Mouse (Mus musculus): ENCODE measurements around the gene Dennd4c.

Dennd4c gene

GRCm38 (mm10) chr4:86748336-86749291 is at the start of gene Dennd4c:
TSS of gene Dennd4c (plus strand) at chr4:86748555.
- DNase-seq (ENCODE audit: low spot score), result peak; percentile 96

DNA sequence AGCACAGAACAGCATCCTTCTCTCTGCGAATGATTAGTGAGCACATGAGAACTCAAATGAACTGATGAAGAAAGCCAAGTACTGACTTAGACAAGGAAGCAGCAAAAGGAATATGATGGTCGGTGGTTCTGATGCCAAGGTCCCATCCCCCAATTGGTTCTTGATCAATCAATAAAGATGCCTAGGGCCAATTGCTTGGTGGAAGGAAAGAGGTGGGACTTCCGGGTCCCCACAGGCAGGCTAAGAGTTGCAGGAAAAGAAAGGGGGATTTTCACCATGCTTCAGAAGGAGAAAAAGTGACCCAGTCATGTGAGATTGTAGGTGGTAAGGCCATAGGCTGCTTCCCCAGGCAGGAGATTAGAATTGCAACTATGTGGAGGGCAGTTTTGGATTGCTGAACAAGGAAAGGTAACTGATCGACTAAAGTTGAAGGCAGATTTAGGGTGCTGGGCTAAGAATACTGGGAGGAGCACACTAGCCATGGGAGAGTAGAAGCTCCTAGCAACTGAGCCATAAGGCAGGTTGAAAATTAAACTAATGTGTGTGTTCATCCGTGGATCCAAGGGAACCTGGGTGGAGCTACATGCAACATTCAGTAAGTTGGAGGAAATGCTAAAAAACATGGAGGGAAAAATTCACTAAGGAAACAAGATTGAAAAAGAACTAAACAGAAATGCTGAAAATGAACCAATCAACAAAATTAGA is 49.0 kb upstream of the Dennd4c start:
- DNase-seq (ENCODE audit: low spot score), result no peak

GRCm38 (mm10) chr4:86708801-86709200 is 39.6 kb upstream of the Dennd4c start:
- no peak for DNase-seq (ENCODE audit: low spot score)

- no peak for DNase-seq (ENCODE audit: low spot score)
Observed at GRCm38 (mm10) chr4:86710034-86710650, 38.2 kb upstream of the Dennd4c start.

DNA sequence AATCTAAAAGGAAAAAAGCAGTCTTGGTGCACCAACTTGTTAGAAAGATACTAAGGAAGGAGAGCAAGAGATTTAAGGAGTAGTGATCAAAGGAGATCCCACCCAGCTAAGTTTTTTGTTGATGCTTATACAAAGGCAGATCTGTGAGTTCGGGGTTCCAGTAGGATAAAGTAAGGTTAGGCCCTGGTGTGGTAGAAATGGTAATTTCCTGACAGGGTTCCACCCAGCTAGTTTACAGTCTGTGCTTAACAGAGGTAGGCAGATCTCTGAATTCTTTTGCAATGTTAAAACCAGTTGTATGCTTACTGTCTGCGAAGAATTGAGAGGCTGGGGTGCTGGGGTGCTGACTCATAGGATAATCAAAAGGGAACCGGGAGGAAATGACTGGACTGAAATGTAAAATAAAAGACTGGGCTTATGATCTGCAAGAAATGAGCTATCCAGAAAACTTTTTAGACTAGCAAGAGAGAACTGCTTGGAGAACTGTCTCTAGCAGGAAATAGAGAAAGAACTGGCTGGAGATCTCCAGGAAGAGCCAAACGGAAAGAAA is 37.6 kb upstream of the Dennd4c start:
- no peak for DNase-seq (ENCODE audit: low spot score)

DNA sequence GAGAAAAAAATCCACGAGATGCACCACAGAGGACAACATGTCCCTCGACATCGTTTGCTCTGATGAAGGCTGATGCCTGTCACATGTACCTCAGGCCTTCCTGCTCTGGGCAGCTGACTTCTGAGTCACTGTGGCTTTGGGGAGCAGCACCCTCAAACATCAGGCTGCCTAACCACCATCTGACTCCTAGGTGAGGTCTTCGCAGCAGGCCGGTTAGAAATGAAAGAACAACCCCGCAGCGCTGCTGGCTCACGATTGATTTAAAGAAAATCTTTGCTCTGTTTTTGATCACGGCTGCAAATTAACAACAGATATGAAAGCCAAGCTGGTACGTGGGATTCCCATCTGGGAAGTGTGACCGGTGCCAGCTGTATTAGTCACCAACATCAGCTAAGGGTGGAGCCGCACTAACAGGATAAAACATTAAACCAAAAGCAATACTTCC is 35.6 kb upstream of the Dennd4c start:
- no peak for DNase-seq (ENCODE audit: low spot score)

DNA sequence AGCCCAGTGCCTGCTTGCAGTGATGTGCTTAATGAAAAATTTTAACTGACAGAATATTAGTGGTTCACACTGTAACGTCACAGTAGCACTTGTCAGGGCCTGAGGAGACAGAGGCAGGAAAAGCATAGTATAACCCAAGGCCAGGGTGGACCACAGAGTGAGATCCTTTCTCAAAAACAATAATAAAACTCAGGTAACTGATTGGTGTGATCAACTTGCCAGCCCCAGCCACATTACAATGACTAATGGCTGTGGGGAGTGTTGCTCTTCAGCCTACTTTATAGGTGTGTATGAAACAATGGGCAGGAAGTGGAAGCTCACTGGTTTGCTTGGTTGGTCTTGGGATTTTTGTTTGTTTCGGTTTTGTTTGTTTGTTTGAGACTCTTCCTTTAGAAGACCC is 34.8 kb upstream of the Dennd4c start:
- no peak for DNase-seq (ENCODE audit: low spot score)

DNA sequence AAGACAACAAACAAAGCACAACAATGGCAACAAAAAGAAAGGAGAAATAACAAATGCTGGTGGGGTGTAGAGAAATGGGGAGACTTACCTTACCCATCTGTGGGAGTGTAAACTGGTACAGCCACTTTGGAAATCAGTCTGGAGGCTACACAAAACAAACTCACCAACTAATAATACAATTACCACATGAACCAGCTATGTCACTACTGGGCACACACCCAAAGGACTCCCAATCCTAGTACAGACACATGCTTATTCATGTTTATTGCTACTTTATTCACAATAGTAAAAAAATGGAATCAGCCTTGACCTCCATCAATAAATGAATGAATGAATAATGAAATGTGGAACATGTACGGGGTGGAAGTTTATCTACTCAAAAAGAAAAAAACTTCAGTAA is 33.0 kb upstream of the Dennd4c start:
- no peak for DNase-seq (ENCODE audit: low spot score)

GRCm38 (mm10) chr4:86717176-86717575 is 31.2 kb upstream of the Dennd4c start:
- no peak for DNase-seq (ENCODE audit: low spot score)

DNA sequence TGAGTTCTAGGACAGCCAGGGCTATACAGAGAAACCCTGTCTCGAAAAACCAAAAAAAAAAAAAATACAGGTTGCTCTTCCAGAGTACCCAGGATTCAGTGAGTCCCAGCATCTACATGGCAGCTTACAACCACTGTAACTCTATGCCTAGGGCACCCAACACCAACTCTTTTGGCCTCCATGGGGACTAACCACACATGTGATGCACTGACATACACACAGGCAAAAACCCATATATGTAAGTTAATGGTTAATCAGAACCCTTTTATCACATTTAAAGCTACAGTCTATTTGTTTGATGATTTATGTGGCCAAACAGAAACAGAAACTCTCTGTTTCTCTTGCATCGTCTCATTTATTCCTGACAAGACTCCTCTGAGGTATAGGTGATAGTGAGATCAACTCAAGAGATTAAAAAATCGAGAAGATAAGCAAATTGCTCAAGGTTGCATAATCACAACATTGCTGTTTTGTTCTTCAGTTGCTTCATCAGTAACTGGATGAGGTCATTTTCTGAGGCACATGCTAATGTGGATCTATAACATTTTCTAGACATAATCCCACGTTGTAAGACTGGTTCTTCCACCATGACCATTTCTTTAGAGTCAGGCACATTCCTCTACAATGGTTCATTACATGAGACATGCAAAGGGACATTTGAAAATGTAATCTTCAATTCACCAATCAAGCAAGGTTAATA is 29.3 kb upstream of the Dennd4c start:
- no peak for DNase-seq (ENCODE audit: low spot score)

GRCm38 (mm10) chr4:86721856-86722358 is 26.4 kb upstream of the Dennd4c start:
- no peak for DNase-seq (ENCODE audit: low spot score)

DNA sequence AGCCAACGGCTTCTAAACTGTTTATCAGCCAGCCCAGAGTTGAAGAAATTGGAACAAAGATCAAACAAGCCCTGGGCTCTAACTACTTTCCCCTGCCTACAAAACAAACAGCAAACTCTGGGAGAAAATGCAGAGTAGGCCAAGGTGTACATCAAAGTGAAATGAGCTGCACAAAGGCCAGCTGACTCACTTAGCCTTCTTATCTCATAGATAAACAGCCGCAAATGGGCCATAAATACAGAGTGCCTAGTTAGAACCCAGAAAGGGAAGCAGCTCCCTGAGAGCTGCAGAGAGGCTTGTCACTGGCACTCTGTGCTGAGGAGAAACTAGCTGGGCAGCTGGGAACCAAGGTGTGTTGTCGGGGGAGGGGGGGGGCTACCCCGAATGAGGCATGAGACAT is 23.2 kb upstream of the Dennd4c start:
- peak; percentile 69 for DNase-seq (ENCODE audit: low spot score)

DNA sequence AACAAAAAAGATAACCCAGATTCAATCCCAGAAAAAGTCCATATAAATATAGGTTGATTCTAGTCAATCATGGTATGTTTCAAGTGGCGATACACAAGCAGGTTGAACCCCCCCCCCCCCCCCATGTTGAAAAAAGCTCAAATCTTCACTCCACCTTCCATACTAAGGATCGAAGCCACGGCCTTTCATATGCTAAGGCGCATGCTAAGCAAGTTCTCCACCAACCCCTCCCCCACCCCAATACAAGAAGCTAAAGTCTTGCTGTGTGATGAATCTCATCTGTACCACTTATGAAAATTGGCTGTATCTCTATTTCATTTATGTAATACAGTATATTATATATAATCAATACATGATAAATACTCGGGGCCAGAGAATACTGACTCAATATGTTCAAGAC is 22.2 kb upstream of the Dennd4c start:
- DNase-seq (ENCODE audit: low spot score), result no peak

- no peak for DNase-seq (ENCODE audit: low spot score)
Observed at GRCm38 (mm10) chr4:86729829-86730228, 18.5 kb upstream of the Dennd4c start.

DNA sequence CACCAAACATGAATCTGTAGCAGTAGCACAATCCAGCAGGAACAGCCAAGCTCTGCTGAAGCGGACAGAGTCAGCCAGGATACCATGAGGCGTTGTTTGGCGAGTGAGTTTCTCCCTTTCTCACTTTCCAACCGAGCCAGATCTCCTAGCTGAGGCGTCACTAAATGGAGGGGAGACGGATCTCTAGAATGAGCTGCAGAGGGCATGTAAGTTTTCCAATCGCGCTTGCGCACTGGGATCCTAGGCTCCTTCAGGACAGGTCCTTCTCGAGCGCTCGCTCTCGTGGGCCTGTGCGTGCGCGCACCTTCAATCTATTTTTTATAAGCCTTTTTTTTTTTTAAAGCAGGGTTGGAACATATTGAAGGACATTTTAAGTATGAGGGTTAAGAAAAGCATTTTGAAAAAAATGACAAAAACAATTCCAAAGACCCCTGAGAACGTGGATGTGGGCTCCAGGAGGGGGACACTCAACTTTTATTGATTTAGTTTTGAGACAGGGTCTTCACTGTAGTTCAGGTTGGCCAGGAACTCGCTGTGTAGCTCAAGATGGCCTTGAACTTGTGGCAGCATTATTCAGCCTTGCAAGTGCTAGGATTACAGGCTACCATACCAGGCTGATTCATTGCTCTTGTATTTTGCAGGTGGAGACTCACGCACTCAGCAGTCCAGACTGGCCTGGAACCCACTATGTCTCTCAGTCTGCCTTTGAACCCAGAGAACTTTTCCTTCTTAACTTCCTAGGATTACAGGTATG is 14.1 kb upstream of the Dennd4c start:
- no peak for DNase-seq (ENCODE audit: low spot score)

GRCm38 (mm10) chr4:86739308-86739993 is 8.9 kb upstream of the Dennd4c start:
- no peak for DNase-seq (ENCODE audit: low spot score)

- DNase-seq (ENCODE audit: low spot score), result no peak
Observed at GRCm38 (mm10) chr4:86749361-86749841, 1.0 kb downstream of the Dennd4c start.

DNA sequence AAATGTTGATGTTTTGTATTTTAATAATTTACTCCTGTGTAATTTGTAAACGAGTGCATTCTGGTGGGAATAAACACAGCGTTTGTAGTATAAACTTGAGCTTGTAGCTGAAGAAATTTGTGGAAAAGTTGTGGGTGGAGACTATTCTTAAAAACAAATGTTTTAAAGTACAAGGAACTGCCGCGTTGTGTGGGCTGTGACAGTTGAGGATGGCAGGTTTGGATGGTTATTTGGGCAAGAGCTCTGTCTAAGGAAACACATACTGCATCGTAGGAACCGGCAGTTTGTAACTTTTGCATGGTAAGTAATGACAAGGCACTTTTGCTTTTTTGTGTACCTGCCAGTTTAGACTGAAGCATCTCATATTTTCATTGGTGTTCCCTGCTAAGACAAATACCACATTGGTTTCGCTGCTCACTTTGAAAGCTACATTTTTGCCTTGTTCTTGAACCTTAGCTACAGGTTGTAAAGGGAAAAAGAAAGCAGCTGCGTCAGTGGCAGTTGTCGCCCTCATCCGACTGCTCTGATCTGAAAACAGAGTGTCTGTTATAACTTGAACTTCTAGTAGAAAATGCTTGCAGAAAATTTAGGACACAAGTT is 2.1 kb downstream of the Dennd4c start:
- DNase-seq (ENCODE audit: low spot score), result no peak

DNA sequence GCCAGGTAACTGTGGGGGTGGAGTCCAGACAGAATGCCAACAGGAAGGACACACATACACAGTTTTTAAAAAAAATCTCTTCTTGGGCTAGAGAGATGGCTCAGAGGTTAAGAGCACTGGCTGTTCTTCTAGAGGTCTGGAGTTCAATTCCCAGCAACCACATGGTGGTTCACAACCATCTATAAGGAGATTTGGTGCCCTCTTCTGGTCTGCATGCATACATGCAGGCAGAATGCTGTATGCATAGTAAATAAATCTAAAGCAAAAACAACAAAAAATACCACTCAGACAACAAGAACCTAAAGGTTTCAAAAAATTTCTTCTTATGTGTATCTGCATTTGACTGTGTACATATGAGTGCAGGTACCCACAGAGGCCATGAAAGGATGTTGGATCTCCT is 16.0 kb downstream of the Dennd4c start:
- no peak for DNase-seq (ENCODE audit: low spot score)

- no peak for DNase-seq (ENCODE audit: low spot score)
Observed at GRCm38 (mm10) chr4:86777587-86777986, 29.2 kb downstream of the Dennd4c start.
